Mouse (Mus musculus): ENCODE measurements around the gene Dnajb1. TPM values are rescaled to one million over a fixed set of nuclear protein-coding genes. Genes with fewer than 3 reads are reported as not detected.

Gene Dnajb1
- polyA plus RNA-seq, 1 experiment = 23.9 TPM

- peak overlapping the region; percentile 94 for H3K27ac ChIP-seq (ENCODE audit: control insufficient read depth, insufficient read depth, low read depth, low read length, poor library complexity)
- H3K4me3 ChIP-seq (replicated peaks; ENCODE audit: control insufficient read depth, low read depth, low read length) = peak overlapping the region; percentile 79
- peaks cover 5% of the 10 kb centered on the region for H3K4me1 ChIP-seq (ENCODE audit: control insufficient read depth, insufficient read depth, low read length)
- WGBS = under 1% methylated on average over 51 of the region's 51 CpGs
- TF ChIP-seq CTCF (IDR thresholded peaks at IDR 0.05; ENCODE audit: control insufficient read depth, insufficient read depth, low read length) (no peak), POLR2A (IDR thresholded peaks at IDR 0.05; ENCODE audit: borderline replicate concordance, control insufficient read depth, low read depth, low read length) (no peak)
Observed at GRCm38 (mm10) chr8:83608398-83608829, 421 bp downstream of the Dnajb1 start.

- Histone ChIP-seq H3K4me3 (replicated peaks; ENCODE audit: control insufficient read depth, low read depth, low read length) (peak overlapping the region; percentile 79), H3K27ac (ENCODE audit: control insufficient read depth, insufficient read depth, low read depth, low read length, poor library complexity) (no peak overlapping the region), H3K4me1 (ENCODE audit: control insufficient read depth, insufficient read depth, low read length) (peaks cover 5% of the 10 kb centered on the region)
- 2% methylated on average over 9 of the region's 9 CpGs for WGBS
- TF ChIP-seq POLR2A (IDR thresholded peaks at IDR 0.05; ENCODE audit: borderline replicate concordance, control insufficient read depth, low read depth, low read length) (no peak), CTCF (IDR thresholded peaks at IDR 0.05; ENCODE audit: control insufficient read depth, insufficient read depth, low read length) (no peak)
Observed at GRCm38 (mm10) chr8:83609086-83609485, 1.1 kb downstream of the Dnajb1 start.

- H3K4me3 ChIP-seq (replicated peaks; ENCODE audit: control insufficient read depth, low read depth, low read length) = peak overlapping the region; percentile 79
- peaks cover 5% of the 10 kb centered on the region for H3K4me1 ChIP-seq (ENCODE audit: control insufficient read depth, insufficient read depth, low read length)
- TF ChIP-seq POLR2A (IDR thresholded peaks at IDR 0.05; ENCODE audit: borderline replicate concordance, control insufficient read depth, low read depth, low read length) (no peak), CTCF (IDR thresholded peaks at IDR 0.05; ENCODE audit: control insufficient read depth, insufficient read depth, low read length) (no peak)
- no peak overlapping the region for H3K27ac ChIP-seq (ENCODE audit: control insufficient read depth, insufficient read depth, low read depth, low read length, poor library complexity)
- 69% methylated on average over 10 of the region's 10 CpGs for WGBS
Observed at GRCm38 (mm10) chr8:83609547-83610180, 1.7 kb downstream of the Dnajb1 start.

DNA sequence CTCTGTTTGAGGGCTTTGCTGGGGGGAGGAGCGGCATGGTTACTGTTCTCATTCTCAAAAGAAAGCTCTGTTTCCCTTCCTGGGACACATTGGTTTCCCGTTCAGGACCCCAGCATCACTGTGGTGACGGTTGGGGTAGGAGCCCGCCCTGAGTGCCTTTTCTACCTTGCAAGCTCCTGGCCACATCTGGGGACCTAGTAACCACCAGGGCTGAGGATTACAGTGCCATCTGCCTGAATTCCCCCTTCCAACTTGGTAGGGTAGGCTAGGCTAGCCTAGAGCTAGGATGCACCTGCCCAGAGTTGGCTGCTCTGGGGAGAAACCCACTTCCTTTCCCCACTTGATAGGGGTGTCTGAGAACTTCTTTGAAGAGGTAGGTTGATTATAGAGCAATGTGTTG, 3.9 kb downstream of the Dnajb1 start:
- whole genome bisulfite sequencing = 81% methylated on average over 4 of the region's 4 CpGs
- Histone ChIP-seq H3K27ac (ENCODE audit: control insufficient read depth, insufficient read depth, low read depth, low read length, poor library complexity) (no peak overlapping the region), H3K4me3 (replicated peaks; ENCODE audit: control insufficient read depth, low read depth, low read length) (no peak overlapping the region), H3K4me1 (ENCODE audit: control insufficient read depth, insufficient read depth, low read length) (peaks cover 4% of the 10 kb centered on the region)
- TF ChIP-seq CTCF (IDR thresholded peaks at IDR 0.05; ENCODE audit: control insufficient read depth, insufficient read depth, low read length) = no peak
- TF ChIP-seq POLR2A (IDR thresholded peaks at IDR 0.05; ENCODE audit: borderline replicate concordance, control insufficient read depth, low read depth, low read length) = no peak

- WGBS = 92% methylated on average over 4 of the region's 4 CpGs
Observed at GRCm38 (mm10) chr8:83613695-83614094, 5.7 kb downstream of the Dnajb1 start.

GRCm38 (mm10) chr8:83616625-83617024, 8.6 kb downstream of the Dnajb1 start:
- Histone ChIP-seq H3K4me1 (ENCODE audit: control insufficient read depth, insufficient read depth, low read length) (no peaks in the 10 kb centered on the region; the same call in 1 of the 2 replicates), H3K27ac (ENCODE audit: control insufficient read depth, insufficient read depth, low read depth, low read length, poor library complexity) (no peak overlapping the region), H3K4me3 (replicated peaks; ENCODE audit: control insufficient read depth, low read depth, low read length) (no peak overlapping the region)
- no peak for TF ChIP-seq CTCF (IDR thresholded peaks at IDR 0.05; ENCODE audit: control insufficient read depth, insufficient read depth, low read length)
- no peak for TF ChIP-seq POLR2A (IDR thresholded peaks at IDR 0.05; ENCODE audit: borderline replicate concordance, control insufficient read depth, low read depth, low read length)

More at GRCm38 (mm10) chr8:83613695-83614094, 5.7 kb downstream of the Dnajb1 start:
- TF ChIP-seq CTCF (IDR thresholded peaks at IDR 0.05; ENCODE audit: control insufficient read depth, insufficient read depth, low read length) (no peak), POLR2A (IDR thresholded peaks at IDR 0.05; ENCODE audit: borderline replicate concordance, control insufficient read depth, low read depth, low read length) (no peak)
- no peak overlapping the region for H3K27ac ChIP-seq (ENCODE audit: control insufficient read depth, insufficient read depth, low read depth, low read length, poor library complexity)
- H3K4me1 ChIP-seq (ENCODE audit: control insufficient read depth, insufficient read depth, low read length) = peaks cover 4% of the 10 kb centered on the region
- H3K4me3 ChIP-seq (replicated peaks; ENCODE audit: control insufficient read depth, low read depth, low read length) = no peak overlapping the region

DNA sequence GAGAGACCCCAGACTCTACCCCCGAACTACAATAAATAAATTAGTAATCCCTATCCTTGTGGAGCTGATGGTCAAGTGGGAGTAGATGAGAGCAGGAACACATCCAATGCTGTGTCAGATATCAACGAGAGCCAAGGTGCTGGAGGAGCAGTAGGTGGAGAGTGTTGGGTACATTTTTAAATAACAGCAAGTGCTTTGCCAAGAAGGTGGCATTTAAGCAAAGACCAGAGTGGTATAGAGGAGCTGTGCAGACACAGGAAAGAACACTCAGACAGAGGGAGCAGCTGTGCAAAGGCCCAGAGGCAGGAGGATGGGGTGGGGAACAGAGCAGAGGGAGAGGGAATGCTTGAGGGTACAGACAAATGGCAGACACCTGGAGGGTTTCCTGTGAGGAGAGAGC, 9.1 kb downstream of the Dnajb1 start:
- Histone ChIP-seq H3K4me3 (replicated peaks; ENCODE audit: control insufficient read depth, low read depth, low read length) (no peak overlapping the region), H3K4me1 (ENCODE audit: control insufficient read depth, insufficient read depth, low read length) (no peaks in the 10 kb centered on the region; the same call in 1 of the 2 replicates), H3K27ac (ENCODE audit: control insufficient read depth, insufficient read depth, low read depth, low read length, poor library complexity) (no peak overlapping the region)
- WGBS = 87% methylated on average over 2 of the region's 2 CpGs
- TF ChIP-seq POLR2A (IDR thresholded peaks at IDR 0.05; ENCODE audit: borderline replicate concordance, control insufficient read depth, low read depth, low read length) = no peak
- no peak for TF ChIP-seq CTCF (IDR thresholded peaks at IDR 0.05; ENCODE audit: control insufficient read depth, insufficient read depth, low read length)

- Histone ChIP-seq H3K4me1 (ENCODE audit: control insufficient read depth, insufficient read depth, low read length) (no peaks in the 10 kb centered on the region; the same call in 1 of the 2 replicates), H3K4me3 (replicated peaks; ENCODE audit: control insufficient read depth, low read depth, low read length) (no peak overlapping the region), H3K27ac (ENCODE audit: control insufficient read depth, insufficient read depth, low read depth, low read length, poor library complexity) (no peak overlapping the region)
- 95% methylated on average over 2 of the region's 2 CpGs for WGBS
- no peak for TF ChIP-seq POLR2A (IDR thresholded peaks at IDR 0.05; ENCODE audit: borderline replicate concordance, control insufficient read depth, low read depth, low read length)
Observed at GRCm38 (mm10) chr8:83618566-83618965, 10.6 kb downstream of the Dnajb1 start.

All from bone marrow, adult 2 months (tissue).